ENCODE assay signal across 23 mouse cellular contexts in the genomic region with DNA sequence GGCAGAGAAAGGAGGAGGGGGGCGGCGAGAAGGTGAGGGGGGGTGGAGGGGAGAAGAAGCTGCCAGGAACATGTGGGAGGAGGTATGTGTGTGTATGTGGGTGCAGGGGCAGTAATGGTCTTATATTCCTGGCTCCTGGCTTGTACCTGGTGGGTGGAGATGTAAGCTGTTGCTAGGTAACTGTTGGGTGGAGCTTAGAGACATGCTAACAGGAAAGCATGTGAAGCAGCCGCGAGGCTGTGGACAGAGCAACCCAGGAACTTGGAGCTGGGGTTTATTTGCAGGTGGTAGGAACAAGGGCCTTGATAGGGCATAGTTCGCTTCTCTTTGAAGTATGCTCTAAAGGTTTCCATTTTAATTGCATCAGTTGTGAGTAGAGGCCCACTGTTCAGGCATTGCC. TPM values are rescaled to one million over a fixed set of nuclear protein-coding genes. Genes with fewer than 3 reads are reported as not detected.
DNase-seq lines count a peak whose midpoint lies in the region; ATAC-seq and TF ChIP-seq lines count a peak whose summit lies in the region.
"Had no signal": no experiment of that assay in that cellular context is flagged by ENCODE, and none has a peak within 500 bp of the region (broad histone marks: within the 10 kb centered on the region; RNA-seq: fewer than 3 reads in every experiment).

No protein-coding gene starts in this region.

- TF ChIP-seq CTCF in ES-Bruce4 (IDR thresholded peaks at IDR 0.05; ENCODE audit: low read depth, low read length): no peak
- TF ChIP-seq CTCF in intestine, postnatal 0 days (IDR thresholded peaks at IDR 0.05; ENCODE audit: low read depth): no peak

- H3K4me1 ChIP-seq in kidney, embryonic 16.5 days (ENCODE audit: insufficient read depth, low read length): peaks cover 22% of the 10 kb centered on the region
- H3K4me1 ChIP-seq in ES-Bruce4 (ENCODE audit: control insufficient read depth, insufficient read depth, low read length): peaks cover 5% of the 10 kb centered on the region
- H3K4me1 ChIP-seq in intestine, postnatal 0 days (replicated peaks; ENCODE audit: control insufficient read depth, insufficient read depth, low read length): 0 out of 2 replicates have a peak, but pooled peaks cover 6% of the 10 kb centered on the region
- H3K4me1 ChIP-seq: megakaryocyte, embryonic 14.5 days had no signal

- no peaks in the 10 kb centered on the region for H3K27me3 ChIP-seq in kidney, embryonic 16.5 days (ENCODE audit: insufficient read depth, low read length)
- no peaks in the 10 kb centered on the region for H3K27me3 ChIP-seq in ES-Bruce4 (ENCODE audit: control insufficient read depth, insufficient read depth, low read length, poor library complexity, severe bottlenecking)
- H3K27me3 ChIP-seq in intestine, postnatal 0 days (replicated peaks; ENCODE audit: control insufficient read depth, insufficient read depth, low read length): no peaks in the 10 kb centered on the region
- H3K27me3 ChIP-seq: heart, embryonic 15.5 days; megakaryocyte, embryonic 14.5 days had no signal

- no peaks in the 10 kb centered on the region for H3K36me3 ChIP-seq in kidney, embryonic 16.5 days (ENCODE audit: insufficient read depth, low read length)
- no peaks in the 10 kb centered on the region for H3K36me3 ChIP-seq in ES-Bruce4 (ENCODE audit: control insufficient read depth, insufficient read depth, low read length, poor library complexity, severe bottlenecking)
- no peaks in the 10 kb centered on the region for H3K36me3 ChIP-seq in intestine, postnatal 0 days (ENCODE audit: control insufficient read depth, insufficient read depth)
- H3K36me3 ChIP-seq: heart, embryonic 15.5 days had no signal

- H3K9me3 ChIP-seq in kidney, embryonic 16.5 days (ENCODE audit: low read length): no peaks in the 10 kb centered on the region
- H3K9me3 ChIP-seq in ES-Bruce4 (replicated peaks; ENCODE audit: control insufficient read depth, insufficient read depth, low read length, poor library complexity, severe bottlenecking): no peaks in the 10 kb centered on the region
- H3K9me3 ChIP-seq in intestine, postnatal 0 days (ENCODE audit: control insufficient read depth): no peaks in the 10 kb centered on the region
- H3K9me3 ChIP-seq: heart, embryonic 15.5 days had no signal

- DNase-seq in kidney, postnatal 25 days: no peak
- DNase-seq in R1 (ENCODE audit: low read depth, low spot score): peak; percentile 71
- no peak for DNase-seq in layer of hippocampus, postnatal 25 days (ENCODE audit: extremely low spot score in 1 of 2, low spot score in 1 of 2)
- no peak for DNase-seq in thymus, postnatal 0 days (ENCODE audit: low spot score)
- DNase-seq: adrenal gland, postnatal 14 days; cerebellum, adult 8-10 months; heart, adult 18-20 months; kidney, postnatal 4 days; lung, adult 2 months; right cerebral cortex, adult 18-20 months; spleen, adult 18-20 months; thymus, postnatal 25 days had no signal

- H3K4me2 ChIP-seq in kidney, embryonic 16.5 days (replicated peaks; ENCODE audit: low read depth, low read length): no peak overlapping the region
- no peak overlapping the region for H3K4me2 ChIP-seq in intestine, postnatal 0 days (replicated peaks; ENCODE audit: low read depth)
- H3K4me2 ChIP-seq: heart, embryonic 15.5 days; liver, embryonic 11.5 days had no signal

- ATAC-seq in kidney, embryonic 16.5 days (ENCODE audit: low FRiP score, low TSS enrichment): peak; percentile 69; the same call in 1 of the 2 replicates
- peak; percentile 43 for ATAC-seq in intestine, postnatal 0 days

- TF ChIP-seq POLR2A in ES-Bruce4 (IDR thresholded peaks at IDR 0.05; ENCODE audit: insufficient read depth, low read length): no peak

- H3K9ac ChIP-seq in kidney, embryonic 16.5 days (replicated peaks; ENCODE audit: low read length): no peak overlapping the region
- H3K9ac ChIP-seq in ES-Bruce4 (ENCODE audit: low read depth, poor library complexity, severe bottlenecking): no peak overlapping the region
- H3K9ac ChIP-seq in intestine, postnatal 0 days (ENCODE audit: low read depth, low read length): no peak overlapping the region
- H3K9ac ChIP-seq: heart, embryonic 15.5 days had no signal

- TF ChIP-seq EP300 in ES-Bruce4 (IDR thresholded peaks at IDR 0.05; ENCODE audit: insufficient read depth, low read depth, low read length): no peak

- 44% methylated on average over 3 of the region's 5 CpGs for WGBS in kidney, embryonic 16.5 days
- WGBS in intestine, postnatal 0 days: 45% methylated on average over 5 of the region's 5 CpGs

- H3K27ac ChIP-seq in kidney, embryonic 16.5 days (ENCODE audit: low read length): no peak overlapping the region
- H3K27ac ChIP-seq in ES-Bruce4 (ENCODE audit: insufficient read depth, low read length): no peak overlapping the region
- no peak overlapping the region for H3K27ac ChIP-seq in intestine, postnatal 0 days (ENCODE audit: low read depth, low read length)
- H3K27ac ChIP-seq: heart, embryonic 15.5 days had no signal

- no peak overlapping the region for H3K4me3 ChIP-seq in kidney, embryonic 16.5 days (ENCODE audit: low read length)
- H3K4me3 ChIP-seq in ES-Bruce4 (ENCODE audit: low read depth, low read length): peak overlapping the region; percentile 52; the same call in 1 of the 2 replicates
- no peak overlapping the region for H3K4me3 ChIP-seq in intestine, postnatal 0 days (ENCODE audit: low read depth, low read length)
- H3K4me3 ChIP-seq: heart, embryonic 15.5 days; megakaryocyte, embryonic 14.5 days had no signal

RNA-seq across cellular contexts. Expression of a gene that starts 28.0 kb away (rescaled TPM):
- not detected in 2 replicates for polyA plus RNA-seq in kidney, embryonic 16.5 days (2015; fragmentation: Nextera tagmentation; extraction: Ambion mirVana)
- polyA plus RNA-seq in ES-Bruce4 (2011; ENCODE audit: insufficient read depth, insufficient read length, low read depth, missing spikeins): not detected in 2 replicates
- polyA plus RNA-seq in intestine, postnatal 0 days (2015; fragmentation: Nextera tagmentation; extraction: Ambion mirVana): not detected in 2 replicates
- total RNA-seq in layer of hippocampus, postnatal 25 days (2021): not detected
- not detected in 2 replicates for polyA plus RNA-seq in thymus, postnatal 0 days (2015; fragmentation: Nextera tagmentation; extraction: Ambion mirVana)
- total RNA-seq: adrenal gland, postnatal 14 days; common myeloid progenitor, adult 5-6 weeks; heart, adult 18-20 months; hematopoietic stem cell, adult 5-6 weeks; left cerebral cortex, postnatal 36 days; midbrain, postnatal 0 days had no signal
- polyA plus RNA-seq: embryonic facial prominence, embryonic 14.5 days; heart, embryonic 15.5 days; liver, embryonic 11.5 days; lung, adult 2 months; midbrain, postnatal 0 days had no signal
